Mouse (Mus musculus): ENCODE measurements around the gene Zfyve27. TPM values are rescaled to one million over a fixed set of nuclear protein-coding genes. Genes with fewer than 3 reads are reported as not detected.

Zfyve27 gene
- polyA plus RNA-seq, 1 experiment: 24.0 TPM

- Histone ChIP-seq H3K36me3 (ENCODE audit: control insufficient read depth, insufficient read depth, low read length) (no peaks in the 10 kb centered on the region), H3K4me3 (ENCODE audit: low read depth, low read length) (no peak overlapping the region), H3K27ac (ENCODE audit: insufficient read depth, low read depth, low read length) (no peak overlapping the region), H3K4me1 (ENCODE audit: control insufficient read depth, insufficient read depth, insufficient read length, low read length) (peaks cover 7% of the 10 kb centered on the region; the same call in 1 of the 2 replicates), H3K27me3 (ENCODE audit: control insufficient read depth, insufficient read depth, low read length) (0 out of 2 replicates have a peak, but pooled peaks cover 3% of the 10 kb centered on the region)
- 2% methylated on average over 12 of the region's 12 CpGs for WGBS
- peak; percentile 95 for TF ChIP-seq CTCF (IDR thresholded peaks at IDR 0.05; ENCODE audit: extremely low read depth, insufficient read length, insufficient replicate concordance, low read depth, low read length)
- no peak for TF ChIP-seq POLR2A (IDR thresholded peaks at IDR 0.05; ENCODE audit: low read depth, low read length)
These were observed 2.4 kb downstream of the Zfyve27 start for GRCm38 (mm10) chr19:42166130-42166529.

DNA sequence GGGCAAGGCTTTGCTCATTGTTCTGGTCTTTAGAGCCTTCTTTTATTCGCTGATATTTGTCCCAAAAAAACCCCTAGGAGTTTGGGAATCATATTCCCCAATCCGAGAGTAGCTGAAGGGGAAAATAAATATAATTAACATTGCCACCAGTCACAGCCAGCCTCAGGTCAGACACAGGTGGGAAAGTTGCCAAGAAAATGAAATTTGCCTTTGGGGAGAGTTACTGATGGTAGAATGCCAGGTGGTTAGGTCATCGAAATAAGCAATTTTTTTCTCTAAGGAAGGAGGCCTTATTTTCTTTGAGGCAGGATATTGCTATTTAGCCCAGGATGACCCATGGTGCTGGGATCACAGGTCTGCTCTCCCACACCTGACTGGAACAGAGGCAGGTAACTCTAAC, 3.0 kb downstream of the Zfyve27 start:
- H3K4me3 ChIP-seq (ENCODE audit: low read depth, low read length): no peak overlapping the region
- H3K27ac ChIP-seq (ENCODE audit: insufficient read depth, low read depth, low read length): no peak overlapping the region
- 29% methylated on average over 3 of the region's 3 CpGs for WGBS
- peaks cover 11% of the 10 kb centered on the region; the same call in 1 of the 2 replicates for H3K4me1 ChIP-seq (ENCODE audit: control insufficient read depth, insufficient read depth, insufficient read length, low read length)
- 0 out of 2 replicates have a peak, but pooled peaks cover 3% of the 10 kb centered on the region for H3K27me3 ChIP-seq (ENCODE audit: control insufficient read depth, insufficient read depth, low read length)
- no peak for TF ChIP-seq CTCF (IDR thresholded peaks at IDR 0.05; ENCODE audit: extremely low read depth, insufficient read length, insufficient replicate concordance, low read depth, low read length)
- TF ChIP-seq POLR2A (IDR thresholded peaks at IDR 0.05; ENCODE audit: low read depth, low read length): no peak
- no peaks in the 10 kb centered on the region for H3K36me3 ChIP-seq (ENCODE audit: control insufficient read depth, insufficient read depth, low read length)

GRCm38 (mm10) chr19:42167489-42167888, 3.7 kb downstream of the Zfyve27 start:
- H3K27ac ChIP-seq (ENCODE audit: insufficient read depth, low read depth, low read length): no peak overlapping the region
- H3K4me3 ChIP-seq (ENCODE audit: low read depth, low read length): no peak overlapping the region
- H3K36me3 ChIP-seq (ENCODE audit: control insufficient read depth, insufficient read depth, low read length): no peaks in the 10 kb centered on the region
- H3K4me1 ChIP-seq (ENCODE audit: control insufficient read depth, insufficient read depth, insufficient read length, low read length): peaks cover 11% of the 10 kb centered on the region; the same call in 1 of the 2 replicates
- TF ChIP-seq CTCF (IDR thresholded peaks at IDR 0.05; ENCODE audit: extremely low read depth, insufficient read length, insufficient replicate concordance, low read depth, low read length): no peak
- TF ChIP-seq POLR2A (IDR thresholded peaks at IDR 0.05; ENCODE audit: low read depth, low read length): no peak
- 0 out of 2 replicates have a peak, but pooled peaks cover 3% of the 10 kb centered on the region for H3K27me3 ChIP-seq (ENCODE audit: control insufficient read depth, insufficient read depth, low read length)
- WGBS: 80% methylated on average over 9 of the region's 9 CpGs

DNA sequence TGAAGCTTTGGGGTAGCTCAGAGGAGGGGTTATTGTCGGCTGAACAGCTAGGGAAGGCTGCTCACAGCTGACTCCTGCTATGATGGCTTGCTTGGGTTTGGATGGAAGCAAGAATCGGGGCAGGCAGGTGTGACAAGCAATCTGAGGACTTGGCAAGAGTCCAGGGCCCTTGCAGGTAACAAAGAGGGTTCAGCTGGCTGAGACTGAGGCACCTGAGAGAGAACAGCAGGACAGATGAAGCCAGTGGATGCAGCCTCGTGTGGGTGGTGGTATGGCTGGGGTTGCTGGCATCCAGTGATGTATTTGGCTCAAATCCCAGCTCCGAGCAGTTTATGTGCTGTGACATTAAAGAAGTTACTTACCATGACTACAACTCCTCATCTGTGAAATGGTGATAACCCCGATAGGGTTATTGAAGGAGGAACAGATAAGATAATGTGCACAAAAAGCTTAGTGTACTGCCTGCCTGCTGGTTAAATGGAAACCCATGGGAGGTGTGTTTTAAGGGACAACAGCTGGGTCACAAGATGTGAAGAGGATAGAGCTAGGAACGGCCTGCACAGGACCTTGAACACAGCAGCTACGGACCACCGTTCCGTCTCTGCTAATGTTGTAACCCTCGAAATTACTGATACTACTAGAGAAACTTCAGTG, 5.7 kb downstream of the Zfyve27 start:
- 21% methylated on average over 10 of the region's 10 CpGs for WGBS
- 0 out of 2 replicates have a peak overlapping the region, but pooled peaks have one; percentile 9 for H3K27ac ChIP-seq (ENCODE audit: insufficient read depth, low read depth, low read length)
- no peaks in the 10 kb centered on the region for H3K36me3 ChIP-seq (ENCODE audit: control insufficient read depth, insufficient read depth, low read length)
- TF ChIP-seq CTCF (IDR thresholded peaks at IDR 0.05; ENCODE audit: extremely low read depth, insufficient read length, insufficient replicate concordance, low read depth, low read length) (no peak), POLR2A (IDR thresholded peaks at IDR 0.05; ENCODE audit: low read depth, low read length) (no peak)
- no peak overlapping the region for H3K4me3 ChIP-seq (ENCODE audit: low read depth, low read length)
- H3K27me3 ChIP-seq (ENCODE audit: control insufficient read depth, insufficient read depth, low read length): no peaks in the 10 kb centered on the region
- H3K4me1 ChIP-seq (ENCODE audit: control insufficient read depth, insufficient read depth, insufficient read length, low read length): peaks cover 11% of the 10 kb centered on the region; the same call in 1 of the 2 replicates

DNA sequence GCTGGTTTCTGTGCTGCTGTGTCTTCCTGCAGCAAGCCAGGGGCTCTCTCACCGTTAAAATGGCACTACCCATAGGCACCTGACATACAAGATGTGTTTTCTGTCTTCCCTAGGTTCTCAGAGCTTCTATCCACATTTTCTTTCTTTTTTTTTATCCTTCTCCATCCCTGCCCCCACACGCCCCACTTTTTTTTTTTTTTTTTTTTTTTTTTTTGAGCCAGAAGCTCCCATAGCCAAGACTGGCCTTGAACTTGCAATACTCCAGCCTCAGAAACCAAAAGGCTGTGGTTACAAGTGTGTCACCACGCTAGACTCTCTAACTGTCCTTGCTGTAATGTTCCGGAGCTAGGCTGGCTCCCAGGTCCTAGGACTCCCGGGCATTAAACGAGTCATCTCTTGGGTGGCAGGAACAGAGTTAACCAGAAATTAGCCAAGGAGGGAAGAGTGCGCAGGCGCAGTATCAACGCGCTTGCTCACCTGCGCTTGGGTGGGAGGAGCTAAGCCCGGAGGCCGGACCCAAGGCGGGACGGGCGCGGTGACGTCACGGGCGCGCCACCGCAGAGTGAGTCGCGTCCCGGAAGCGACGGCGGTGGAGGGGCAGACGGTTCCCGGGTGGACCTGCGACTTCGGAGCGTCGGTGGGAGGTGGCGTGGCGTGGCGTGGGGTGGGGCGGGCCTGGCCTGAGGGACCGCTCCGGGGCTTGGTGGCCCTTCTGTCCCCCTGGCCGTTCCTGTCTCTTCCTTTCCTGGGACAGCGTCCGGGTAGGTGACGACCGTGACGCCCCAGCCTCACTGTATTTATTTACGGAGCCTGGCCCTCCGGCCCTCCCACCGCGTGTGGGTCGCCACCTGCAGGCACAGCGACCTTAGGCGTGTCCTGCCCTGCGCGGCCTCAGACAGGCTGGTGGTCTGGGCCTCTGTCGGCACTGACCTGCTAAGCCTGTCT, 6.5 kb downstream of the Zfyve27 start:
- peak; percentile 70; the same call in 1 of the 2 replicates for TF ChIP-seq POLR2A (IDR thresholded peaks at IDR 0.05; ENCODE audit: low read depth, low read length)
- no peak for TF ChIP-seq CTCF (IDR thresholded peaks at IDR 0.05; ENCODE audit: extremely low read depth, insufficient read length, insufficient replicate concordance, low read depth, low read length)
- Histone ChIP-seq H3K36me3 (ENCODE audit: control insufficient read depth, insufficient read depth, low read length) (no peaks in the 10 kb centered on the region; the same call in 1 of the 2 replicates), H3K27me3 (ENCODE audit: control insufficient read depth, insufficient read depth, low read length) (no peaks in the 10 kb centered on the region), H3K4me1 (ENCODE audit: control insufficient read depth, insufficient read depth, insufficient read length, low read length) (peaks cover 11% of the 10 kb centered on the region; the same call in 1 of the 2 replicates), H3K27ac (ENCODE audit: insufficient read depth, low read depth, low read length) (0 out of 2 replicates have a peak overlapping the region, but pooled peaks have one; percentile 9), H3K4me3 (ENCODE audit: low read depth, low read length) (peak overlapping the region; percentile 91)
- WGBS: 1% methylated on average over 56 of the region's 56 CpGs

DNA sequence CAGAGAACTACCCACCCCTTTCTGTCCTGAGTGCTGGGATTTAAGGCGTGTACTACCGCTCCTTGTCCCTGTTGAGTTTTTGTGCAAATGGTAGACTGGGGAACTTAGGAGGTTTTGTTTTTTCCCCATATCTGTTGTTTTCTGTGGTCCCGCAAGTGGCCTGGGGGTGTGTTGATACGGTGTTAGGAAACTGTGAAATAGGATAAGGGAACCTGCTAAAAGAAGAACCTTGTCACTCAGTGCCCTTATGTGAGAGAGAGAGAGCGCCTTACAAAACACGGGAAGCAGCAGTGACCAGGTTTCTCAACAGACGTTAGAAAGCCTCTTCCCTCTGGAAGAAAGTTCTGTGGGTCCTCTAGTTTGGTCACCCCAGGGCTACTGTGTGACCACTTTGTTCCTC, 13.1 kb downstream of the Zfyve27 start:
- Histone ChIP-seq H3K4me3 (ENCODE audit: low read depth, low read length) (no peak overlapping the region), H3K4me1 (ENCODE audit: control insufficient read depth, insufficient read depth, insufficient read length, low read length) (no peaks in the 10 kb centered on the region), H3K36me3 (ENCODE audit: control insufficient read depth, insufficient read depth, low read length) (peaks cover 28% of the 10 kb centered on the region), H3K27me3 (ENCODE audit: control insufficient read depth, insufficient read depth, low read length) (no peaks in the 10 kb centered on the region), H3K27ac (ENCODE audit: insufficient read depth, low read depth, low read length) (no peak overlapping the region)
- TF ChIP-seq CTCF (IDR thresholded peaks at IDR 0.05; ENCODE audit: extremely low read depth, insufficient read length, insufficient replicate concordance, low read depth, low read length): no peak
- no peak for TF ChIP-seq POLR2A (IDR thresholded peaks at IDR 0.05; ENCODE audit: low read depth, low read length)
- 85% methylated on average over 7 of the region's 7 CpGs for WGBS
